Mouse (Mus musculus) midbrain, embryonic 11.5 days (tissue): ENCODE data around the gene Cst6. TPM values are rescaled to one million over a fixed set of nuclear protein-coding genes. Genes with fewer than 3 reads are reported as not detected.

Experiments used
- polyA plus RNA-seq: library from polyadenylated mRNA; unstranded; fragments of >200 nt; fragmentation: Nextera tagmentation; extraction: Ambion mirVana; gene quantifications from 2 replicates; pipeline ENCODE4 v1.2.1, GENCODE M21; 2014

The Cst6 gene
- polyA plus RNA-seq, 1 experiment from 2014 or later = 2.1 TPM

Other genes starting within 250 kb of the Cst6 start
- 214 and 231 TPM in 2 replicates for gene Rab1b, start 242.5 kb downstream of the Cst6 start, polyA plus RNA-seq
- 24.4 and 25.0 TPM in 2 replicates for gene Klc2, start 231.0 kb downstream of the Cst6 start, polyA plus RNA-seq
- 24.8 and 26.1 TPM in 2 replicates for gene Pacs1, start 76.5 kb downstream of the Cst6 start, polyA plus RNA-seq
- gene Sf3b2, start 54.1 kb downstream of the Cst6 start, polyA plus RNA-seq = 377 and 399 TPM in 2 replicates
- 15.6 TPM in 2 replicates for gene Gal3st3, start 51.2 kb downstream of the Cst6 start, polyA plus RNA-seq
- gene Catsper1, start 13.8 kb downstream of the Cst6 start, polyA plus RNA-seq = not detected in 2 replicates
- 68.1 and 73.9 TPM in 2 replicates for gene Eif1ad, start 17.2 kb upstream of the Cst6 start, polyA plus RNA-seq
- 477 and 512 TPM in 2 replicates for gene Banf1, start 17.6 kb upstream of the Cst6 start, polyA plus RNA-seq
- 74.0 and 81.0 TPM in 2 replicates for gene Sart1, start 39.1 kb upstream of the Cst6 start, polyA plus RNA-seq
- not detected in 2 replicates for gene Tsga10ip, start 53.0 kb upstream of the Cst6 start, polyA plus RNA-seq
- gene Drap1, start 75.4 kb upstream of the Cst6 start, polyA plus RNA-seq = 187 and 204 TPM in 2 replicates
- 31.6 and 33.1 TPM in 2 replicates for gene AI837181, start 75.6 kb upstream of the Cst6 start, polyA plus RNA-seq
- not detected in 2 replicates for gene Fosl1, start 98.0 kb upstream of the Cst6 start, polyA plus RNA-seq
- 6.9 and 7.8 TPM in 2 replicates for gene Ccdc85b, start 108.3 kb upstream of the Cst6 start, polyA plus RNA-seq
- gene Fibp, start 111.0 kb upstream of the Cst6 start, polyA plus RNA-seq = 98.3 and 103 TPM in 2 replicates
- gene Ctsw, start 118.9 kb upstream of the Cst6 start, polyA plus RNA-seq = 2.4 and 3.0 TPM in 2 replicates
- gene Efemp2, start 124.4 kb upstream of the Cst6 start, polyA plus RNA-seq = 52.7 and 54.7 TPM in 2 replicates
- 38.4 TPM in 2 replicates for gene Mus81, start 138.8 kb upstream of the Cst6 start, polyA plus RNA-seq
- 3,750 and 3,786 TPM in 2 replicates for gene Cfl1, start 140.9 kb upstream of the Cst6 start, polyA plus RNA-seq
- gene 1700020D05Rik, start 154.2 kb upstream of the Cst6 start, polyA plus RNA-seq = not detected in 2 replicates
- 17.9 and 20.3 TPM in 2 replicates for gene Snx32, start 161.0 kb upstream of the Cst6 start, polyA plus RNA-seq
- gene Ovol1, start 211.1 kb upstream of the Cst6 start, polyA plus RNA-seq = 0.18 TPM in 1 of 2 replicates, not detected in the other
- 1.0 and 1.5 TPM in 2 replicates for gene Ap5b1, start 218.5 kb upstream of the Cst6 start, polyA plus RNA-seq